Mouse (Mus musculus): ENCODE measurements around the gene Nphp1. TPM values are rescaled to one million over a fixed set of nuclear protein-coding genes. Genes with fewer than 3 reads are reported as not detected.

Gene Nphp1
- total and polyA plus RNA-seq, 3 experiments = 4.6 to 9.7 (median 8.2) TPM

- no peak for DNase-seq (ENCODE audit: extremely low read depth)
- dilution Hi-C loops (cut with MboI; ENCODE audit: extremely low pct_ligation_motif_present, extremely low pct_unique_long_range_greater_than_20kb, low sequenced_read_pairs) = no loop called here
- no peak overlapping the region for H3K4me3 ChIP-seq (replicated peaks in 1 of 3; ENCODE audit: low read depth in 2 of 3, low read length in 2 of 3, poor library complexity in 1 of 3)
- H3K79me2 ChIP-seq (replicated peaks; ENCODE audit: control insufficient read depth, extremely low read depth, insufficient read depth, poor library complexity, severe bottlenecking) = no peaks in the 10 kb centered on the region
- H3K9ac ChIP-seq (ENCODE audit: insufficient read depth, low read depth) = no peak overlapping the region
- TF ChIP-seq JUND (conservative IDR thresholded peaks at IDR 0.05; ENCODE audit: low read depth, low read length) (no peak), GABPA (IDR thresholded peaks at IDR 0.05; ENCODE audit: insufficient replicate concordance, low read depth, low read length) (no peak), ZMIZ1 (IDR thresholded peaks at IDR 0.05; ENCODE audit: low read depth, low read length) (no peak), ZC3H11A (IDR thresholded peaks at IDR 0.05; ENCODE audit: low read depth, low read length) (no peak), BHLHE40 (IDR thresholded peaks at IDR 0.05; ENCODE audit: low read depth, low read length) (no peak), MEF2A (IDR thresholded peaks at IDR 0.05; ENCODE audit: borderline replicate concordance, low read depth, low read length) (no peak), HCFC1 (IDR thresholded peaks at IDR 0.05; ENCODE audit: low read depth, low read length) (no peak), POLR2A (IDR thresholded peaks at IDR 0.05; ENCODE audit: low read depth, low read length) (no peak), CHD2 (IDR thresholded peaks at IDR 0.05; ENCODE audit: low read length) (no peak), ETS1 (conservative IDR thresholded peaks at IDR 0.05; ENCODE audit: low read depth, low read length) (no peak), EP300 (IDR thresholded peaks at IDR 0.05; ENCODE audit: low read length) (no peak), KAT2A (IDR thresholded peaks at IDR 0.05; ENCODE audit: insufficient replicate concordance, low read length) (no peak), ZNF384 (IDR thresholded peaks at IDR 0.05; ENCODE audit: low read depth, low read length) (no peak), ELF1 (IDR thresholded peaks at IDR 0.05; ENCODE audit: low read depth, low read length) (no peak), USF1 (IDR thresholded peaks at IDR 0.05; ENCODE audit: low read depth, low read length) (no peak), SIN3A (IDR thresholded peaks at IDR 0.05; ENCODE audit: low read length) (no peak), MAZ (IDR thresholded peaks at IDR 0.05; ENCODE audit: low read depth, low read length) (no peak), MXI1 (IDR thresholded peaks at IDR 0.05; ENCODE audit: low read depth, low read length) (no peak)
- H3K27ac ChIP-seq (ENCODE audit: insufficient read depth, low read depth) = no peak overlapping the region
- no peaks in the 10 kb centered on the region for H3K36me3 ChIP-seq (replicated peaks in 1 of 2; ENCODE audit: control insufficient read depth in 1 of 2, insufficient read depth in 1 of 2, low read length in 1 of 2)
- no peak overlapping the region for H3K4me2 ChIP-seq (ENCODE audit: insufficient read depth, low read depth, poor library complexity, severe bottlenecking)
- in situ Hi-C loops (cut with MboI; ENCODE audit: low pct_ligation_motif_present, low pct_unique_long_range_greater_than_20kb, low sequenced_read_pairs) = no loop called here
- H3K9me3 ChIP-seq (replicated peaks; ENCODE audit: low read length) = no peaks in the 10 kb centered on the region
- no peaks in the 10 kb centered on the region for H3K4me1 ChIP-seq (ENCODE audit: control insufficient read depth in 1 of 2, insufficient read depth in 2 of 2)
- H3K27me3 ChIP-seq (replicated peaks) = peaks cover 11% of the 10 kb centered on the region
These were observed 50.8 kb downstream of the Nphp1 start for GRCm38 (mm10) chr2:127737885-127738284.

DNA sequence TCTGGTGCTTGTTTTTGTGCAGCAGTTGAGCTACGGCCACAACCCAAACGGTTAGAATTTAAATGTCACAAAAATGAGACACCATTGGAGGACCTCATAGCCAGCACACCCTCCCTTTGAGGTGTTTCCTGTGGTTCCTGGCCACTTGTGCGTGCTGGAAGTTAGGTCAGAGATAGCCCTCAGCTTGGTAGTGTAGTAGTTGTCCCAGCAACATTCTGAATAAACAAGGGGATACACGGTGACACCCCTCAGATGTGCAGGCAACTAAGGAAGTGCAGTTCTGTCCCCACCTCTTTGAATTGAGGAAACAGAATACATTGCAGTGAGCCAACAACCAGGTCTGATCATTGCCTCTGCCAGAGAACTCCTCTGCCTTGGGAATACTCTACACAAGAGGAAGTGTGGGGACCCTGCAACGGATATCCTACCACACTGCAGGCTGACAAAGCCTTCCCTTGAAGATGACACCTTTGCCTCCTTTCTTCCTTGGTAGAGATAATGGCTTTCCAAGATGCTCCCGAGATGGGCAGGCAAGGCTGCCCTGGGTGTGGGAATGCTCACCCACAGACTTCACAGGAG, 52.0 kb downstream of the Nphp1 start:
- Histone ChIP-seq H3K27ac (ENCODE audit: insufficient read depth, low read depth) (no peak overlapping the region), H3K9ac (ENCODE audit: insufficient read depth, low read depth) (no peak overlapping the region), H3K36me3 (replicated peaks in 1 of 2; ENCODE audit: control insufficient read depth in 1 of 2, insufficient read depth in 1 of 2, low read length in 1 of 2) (no peaks in the 10 kb centered on the region), H3K9me3 (replicated peaks; ENCODE audit: low read length) (no peaks in the 10 kb centered on the region), H3K27me3 (replicated peaks) (peaks cover 11% of the 10 kb centered on the region), H3K4me2 (ENCODE audit: insufficient read depth, low read depth, poor library complexity, severe bottlenecking) (no peak overlapping the region), H3K4me3 (replicated peaks in 1 of 3; ENCODE audit: low read depth in 2 of 3, low read length in 2 of 3, poor library complexity in 1 of 3) (no peak overlapping the region), H3K4me1 (ENCODE audit: control insufficient read depth in 1 of 2, insufficient read depth in 2 of 2) (no peaks in the 10 kb centered on the region), H3K79me2 (replicated peaks; ENCODE audit: control insufficient read depth, extremely low read depth, insufficient read depth, poor library complexity, severe bottlenecking) (no peaks in the 10 kb centered on the region)
- no peak for TF ChIP-seq ZKSCAN1 (IDR thresholded peaks at IDR 0.05; ENCODE audit: borderline replicate concordance, low read depth, low read length)
- no peak for TF ChIP-seq PAX5 (IDR thresholded peaks at IDR 0.05; ENCODE audit: low read length)
- no peak for TF ChIP-seq USF1 (IDR thresholded peaks at IDR 0.05; ENCODE audit: low read depth, low read length)
- TF ChIP-seq CHD1 (IDR thresholded peaks at IDR 0.05; ENCODE audit: low read depth, low read length) = no peak
- no peak for TF ChIP-seq POLR2AphosphoS2 (IDR thresholded peaks at IDR 0.05; ENCODE audit: low read depth, low read length)
- TF ChIP-seq ELF1 (IDR thresholded peaks at IDR 0.05; ENCODE audit: low read depth, low read length) = no peak
- TF ChIP-seq ETS1 (conservative IDR thresholded peaks at IDR 0.05; ENCODE audit: low read depth, low read length) = no peak
- no peak for TF ChIP-seq MEF2A (IDR thresholded peaks at IDR 0.05; ENCODE audit: borderline replicate concordance, low read depth, low read length)
- TF ChIP-seq MYC (IDR thresholded peaks at IDR 0.05; ENCODE audit: low read depth, low read length) = no peak
- no peak for TF ChIP-seq IRF4 (IDR thresholded peaks at IDR 0.05; ENCODE audit: low read depth, low read length)
- TF ChIP-seq NRF1 (IDR thresholded peaks at IDR 0.05; ENCODE audit: low read depth, low read length) = no peak
- TF ChIP-seq KAT2A (IDR thresholded peaks at IDR 0.05; ENCODE audit: insufficient replicate concordance, low read length) = no peak
- no peak for TF ChIP-seq SMC3 (IDR thresholded peaks at IDR 0.05; ENCODE audit: low read depth, low read length)
- no peak for TF ChIP-seq TCF12 (IDR thresholded peaks at IDR 0.05; ENCODE audit: low read depth, low read length)
- no peak for TF ChIP-seq POLR2A (IDR thresholded peaks at IDR 0.05; ENCODE audit: low read depth, low read length)
- TF ChIP-seq SIN3A (IDR thresholded peaks at IDR 0.05; ENCODE audit: low read length) = no peak
- no peak for TF ChIP-seq ZMIZ1 (IDR thresholded peaks at IDR 0.05; ENCODE audit: low read depth, low read length)
- no peak for TF ChIP-seq UBTF (IDR thresholded peaks at IDR 0.05; ENCODE audit: low read depth, low read length)
- dilution Hi-C loops (cut with MboI; ENCODE audit: extremely low pct_ligation_motif_present, extremely low pct_unique_long_range_greater_than_20kb, low sequenced_read_pairs) (no loop called here), in situ Hi-C loops (cut with MboI; ENCODE audit: low pct_ligation_motif_present, low pct_unique_long_range_greater_than_20kb, low sequenced_read_pairs) (no loop called here)
- DNase-seq (ENCODE audit: extremely low read depth) = no peak
